Mouse (Mus musculus) C2C12 (cell line): ENCODE measurements around the gene Phyhipl.

Experiments used
- CEBPB ChIP-seq: IDR thresholded peaks from one replicate; pipeline ENCODE4 v1.6.1; 2011; ENCODE audit warnings: low read depth, mild to moderate bottlenecking, control low read depth, moderate library complexity
- CTCF ChIP-seq: IDR thresholded peaks from one replicate; pipeline ENCODE4 v1.5.1; 2011; ENCODE audit not compliant: control insufficient read depth, insufficient read depth, insufficient read length
- FOSL1 ChIP-seq: IDR thresholded peaks from one replicate; pipeline ENCODE4 v1.8.0; 2011; ENCODE audit warnings: mild to moderate bottlenecking, low read length; ENCODE audit not compliant: poor library complexity, insufficient read depth, severe bottlenecking
- MAX ChIP-seq: IDR thresholded peaks from one replicate; pipeline ENCODE4 v1.6.1; 2011; ENCODE audit warnings: mild to moderate bottlenecking, control low read depth
- MYOD1 ChIP-seq: IDR thresholded peaks from one replicate; pipeline ENCODE4 v1.6.1; 2011; ENCODE audit warnings: low read depth; ENCODE audit not compliant: control insufficient read depth, insufficient read length
- USF1 ChIP-seq: IDR thresholded peaks from one replicate; pipeline ENCODE4 v1.6.1; 2011; ENCODE audit warnings: low read depth, mild to moderate bottlenecking, control low read depth, moderate library complexity

DNA sequence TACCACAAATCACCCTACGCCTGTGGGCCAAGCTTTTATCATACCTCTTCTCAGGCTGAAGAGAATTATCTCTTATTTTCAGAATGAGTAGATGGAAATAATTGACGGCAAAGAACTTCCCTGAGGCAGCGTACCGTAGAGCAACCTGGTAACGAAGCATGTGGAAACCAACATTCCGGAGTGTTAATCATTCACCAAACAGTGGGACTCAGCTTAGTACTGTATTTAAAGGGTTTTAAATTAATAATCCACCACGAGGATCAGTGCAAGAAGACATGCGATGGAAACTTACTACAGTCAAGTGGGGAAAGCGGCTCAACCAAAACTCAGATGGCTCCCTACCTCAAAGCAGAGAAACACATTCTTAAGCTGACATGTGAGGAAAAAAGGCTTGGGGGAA, 12.6 kb downstream of the Phyhipl start:
- TF ChIP-seq USF1 (no peak), FOSL1 (no peak), CTCF (no peak), MYOD1 (no peak), MAX (no peak), CEBPB (no peak)
